Mouse (Mus musculus) brain, embryonic 14.5 days (tissue): ENCODE measurements around the gene Baiap2l1.

Source experiments
- CTCF ChIP-seq: fragments of 200-500 bp; IDR thresholded peaks from 2 replicates; pipeline ENCODE4 v1.5.1; 2012; ENCODE audit warnings: inconsistent platforms, mild to moderate bottlenecking, moderate library complexity, borderline replicate concordance; ENCODE audit not compliant: insufficient read depth, insufficient read length; ENCODE audit errors: extremely low read depth
- POLR2A ChIP-seq: fragments of 200-500 bp; IDR thresholded peaks from 2 replicates; pipeline ENCODE4 v1.6.1; 2012; ENCODE audit warnings: mild to moderate bottlenecking, inconsistent platforms, borderline replicate concordance; ENCODE audit not compliant: poor library complexity, insufficient read depth, insufficient read length, severe bottlenecking; ENCODE audit errors: extremely low read depth

DNA sequence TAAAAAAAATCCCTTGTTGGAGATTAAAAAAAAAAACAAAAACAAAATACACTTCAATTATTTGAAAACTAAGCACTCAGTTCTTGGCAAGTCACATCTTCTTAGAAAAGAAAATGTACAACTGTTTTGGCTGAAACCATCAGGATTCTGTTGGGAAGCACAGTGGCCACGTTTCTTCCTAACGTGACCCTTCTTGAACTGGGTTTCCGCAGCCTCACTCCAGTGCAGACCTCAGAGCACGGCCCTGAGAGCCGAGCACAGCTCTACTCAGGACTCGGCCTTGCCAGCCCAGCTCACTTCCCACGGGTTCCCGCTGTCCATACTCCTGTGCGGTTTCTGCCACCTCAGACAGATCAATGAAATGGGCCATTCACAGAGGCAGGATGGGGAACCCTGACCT lies 69.5 kb downstream of the Baiap2l1 start:
- TF ChIP-seq POLR2A (no peak), CTCF (no peak)
